Mouse (Mus musculus) heart, adult 2 months (tissue): Measurements from ENCODE around the gene Smarcb1.

Experiments used
- CTCF ChIP-seq: fragments of 200-600 bp; IDR thresholded peaks from 2 replicates; pipeline ENCODE4 v1.8.1; 2022; ENCODE audit warnings: antibody characterized with exemption, mild to moderate bottlenecking, moderate library complexity
- EP300 ChIP-seq: fragments of 200-500 bp; IDR thresholded peaks from 2 replicates; pipeline ENCODE4 v1.6.1; 2011; ENCODE audit warnings: low read depth, low read length, control low read depth; ENCODE audit not compliant: insufficient read depth
- POLR2A ChIP-seq: fragments of 200-500 bp; IDR thresholded peaks from 2 replicates; pipeline ENCODE4 v1.6.1; 2011; ENCODE audit warnings: mild to moderate bottlenecking, low read depth, low read length, control low read depth; ENCODE audit not compliant: insufficient read depth

- TF ChIP-seq CTCF = no peak
- no peak for TF ChIP-seq POLR2A
- no peak for TF ChIP-seq EP300
Measured at GRCm38 (mm10) chr10:75931311-75931710, 9.9 kb upstream of the Smarcb1 start.
